Mouse (Mus musculus) brown adipose tissue, adult 24 weeks (tissue): ENCODE results near the gene AU018091. TPM values are rescaled to one million over a fixed set of nuclear protein-coding genes. Genes with fewer than 3 reads are reported as not detected.
"Not testable (repeated sequence)": the region's sequence is repeated elsewhere in the genome, so short reads cannot be mapped to it uniquely, and the experiment has no call there.

ENCODE experiments used
- H3K27ac ChIP-seq: fragments of 200-500 bp; replicated peaks from 2 replicates; pipeline ENCODE4 v1.5.1; 2012; ENCODE audit warnings: low read depth, mild to moderate bottlenecking, low read length
- H3K4me1 ChIP-seq: fragments of 200-500 bp; 2 replicates; pipeline ENCODE4 v1.6.1; 2012; ENCODE audit warnings: low read length, mixed read lengths; ENCODE audit not compliant: control insufficient read depth, insufficient read depth, insufficient read length
- H3K4me3 ChIP-seq: fragments of 200-500 bp; 2 replicates; pipeline ENCODE4 v1.5.1; 2012; ENCODE audit warnings: low read depth, mild to moderate bottlenecking, low read length, moderate library complexity; ENCODE audit not compliant: insufficient read depth
- polyA plus RNA-seq: library from polyadenylated mRNA; stranded (reverse); fragments of >200 nt; gene quantifications from 2 replicates; pipeline ENCODE4 v1.2.4, GENCODE M21; 2012; ENCODE audit not compliant: missing spikeins, insufficient read depth, insufficient read length

AU018091 gene
- polyA plus RNA-seq, 1 experiment: not detected

DNA sequence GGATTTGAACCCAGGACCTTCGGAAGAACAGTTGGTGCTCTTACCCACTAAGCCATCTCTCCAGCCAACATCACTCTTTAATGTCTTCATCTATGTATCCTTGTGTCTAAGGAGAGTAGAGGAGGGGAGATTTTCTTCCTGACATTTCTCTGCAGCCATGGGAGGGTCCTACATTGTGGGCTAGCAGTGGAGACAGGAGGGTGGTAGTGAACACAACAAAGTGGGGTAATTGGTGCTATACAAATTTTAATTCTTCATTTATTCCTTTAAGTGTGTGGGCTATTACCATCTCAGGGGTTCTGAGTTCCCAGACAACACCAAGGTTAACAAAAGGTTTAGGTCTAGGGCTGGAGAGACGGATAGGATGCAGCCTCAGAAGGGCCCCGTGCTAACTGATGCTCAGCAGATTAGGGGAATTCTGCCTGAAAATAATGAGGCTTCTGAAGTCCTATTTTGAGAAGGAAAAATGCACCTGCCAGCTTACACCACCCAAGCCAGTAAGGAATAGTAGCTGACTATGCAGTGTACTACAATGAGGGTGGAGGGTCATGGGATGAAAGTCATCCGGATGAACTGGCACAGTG lies 24.1 kb upstream of the AU018091 start:
- no peak overlapping the region for H3K27ac ChIP-seq
- H3K4me3 ChIP-seq: no peak overlapping the region
- no peaks in the 10 kb centered on the region for H3K4me1 ChIP-seq

DNA sequence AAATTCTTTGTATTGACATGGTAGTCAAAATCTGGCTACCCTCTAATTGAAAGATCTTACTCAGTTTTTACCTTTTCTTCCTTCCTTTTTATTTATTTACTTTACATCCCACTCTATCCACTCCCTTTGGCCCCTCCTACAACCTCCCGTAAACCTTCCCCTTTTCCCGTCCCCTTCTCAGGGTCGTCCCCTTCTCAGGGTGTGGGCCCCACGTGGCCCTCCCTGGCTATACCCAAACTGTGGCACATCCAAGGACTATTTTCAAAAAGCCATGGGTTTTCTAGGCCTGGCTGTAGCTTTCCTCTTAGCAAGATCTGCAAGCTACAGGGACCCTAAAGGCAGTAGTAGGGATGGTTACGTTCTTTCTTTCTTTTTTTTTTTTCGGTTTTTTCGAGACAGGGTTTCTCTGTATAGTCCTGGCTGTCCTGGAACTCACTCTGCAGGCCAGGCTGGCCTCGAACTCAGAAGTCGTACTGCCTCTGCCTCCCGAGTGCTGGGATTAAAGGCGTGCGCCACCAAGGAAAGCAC lies 23.0 kb upstream of the AU018091 start:
- no peak overlapping the region for H3K4me3 ChIP-seq
- H3K27ac ChIP-seq: no peak overlapping the region
- no peaks in the 10 kb centered on the region for H3K4me1 ChIP-seq

DNA sequence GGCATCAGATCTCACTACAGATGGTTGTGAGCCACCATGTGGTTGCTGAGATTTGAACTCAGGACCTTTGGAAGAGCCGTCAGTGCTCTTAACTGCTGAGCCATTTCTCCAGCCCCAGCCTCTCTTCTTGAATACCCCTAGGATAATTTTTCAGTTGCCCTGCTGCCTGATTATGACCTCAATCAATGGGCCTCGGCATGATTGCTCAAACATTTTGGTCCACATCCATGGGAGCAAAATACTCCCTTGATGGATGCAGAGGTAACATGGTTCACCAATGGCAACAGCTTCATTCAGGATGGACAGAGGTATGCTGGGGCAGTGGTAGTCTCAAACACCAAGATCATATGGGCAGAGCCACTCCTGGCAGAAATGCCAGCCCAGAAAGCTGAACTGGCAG lies 17.7 kb upstream of the AU018091 start:
- not testable (repeated sequence) for H3K4me3 ChIP-seq, H3K27ac ChIP-seq, H3K4me1 ChIP-seq

DNA sequence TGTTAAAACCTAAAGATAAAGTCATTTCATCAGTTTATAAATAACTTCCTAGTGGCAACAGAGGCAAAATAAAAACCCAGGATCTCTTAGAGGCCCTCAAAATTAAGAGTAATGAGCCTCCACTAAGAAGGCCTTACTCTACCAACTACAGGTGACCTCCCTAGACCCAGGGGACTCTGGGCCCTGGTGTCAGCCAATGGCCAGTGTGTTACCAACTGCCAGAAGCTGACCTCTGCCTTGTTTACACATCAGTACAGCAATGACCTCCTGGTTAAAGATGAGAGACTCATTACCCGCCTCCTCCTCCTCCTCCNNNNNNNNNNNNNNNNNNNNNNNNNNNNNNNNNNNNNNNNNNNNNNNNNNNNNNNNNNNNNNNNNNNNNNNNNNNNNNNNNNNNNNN lies 17.1 kb upstream of the AU018091 start:
- Histone ChIP-seq H3K27ac (no peak overlapping the region), H3K4me3 (no peak overlapping the region), H3K4me1 (no peaks in the 10 kb centered on the region)

DNA sequence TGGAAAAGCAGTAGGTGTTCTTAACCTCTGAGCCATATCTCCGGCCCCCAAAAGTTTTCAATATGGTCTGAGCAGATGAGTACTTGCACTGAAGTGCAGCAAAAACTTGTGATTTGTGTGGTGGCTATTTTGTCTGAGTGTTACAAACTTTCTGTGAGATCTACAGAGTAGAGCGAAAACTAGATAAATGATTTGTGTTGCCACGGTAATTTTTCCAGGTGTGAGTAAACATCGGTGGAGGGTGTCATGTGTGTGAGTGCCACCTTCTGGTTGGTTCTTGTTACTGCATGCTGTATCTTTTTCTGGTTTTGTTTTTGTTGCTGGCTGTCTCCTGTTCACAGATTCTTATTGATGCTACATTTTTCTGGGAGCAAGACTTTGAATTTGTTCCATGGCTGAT lies 15.4 kb upstream of the AU018091 start:
- Histone ChIP-seq H3K4me1 (no peaks in the 10 kb centered on the region), H3K4me3 (no peak overlapping the region), H3K27ac (no peak overlapping the region)

DNA sequence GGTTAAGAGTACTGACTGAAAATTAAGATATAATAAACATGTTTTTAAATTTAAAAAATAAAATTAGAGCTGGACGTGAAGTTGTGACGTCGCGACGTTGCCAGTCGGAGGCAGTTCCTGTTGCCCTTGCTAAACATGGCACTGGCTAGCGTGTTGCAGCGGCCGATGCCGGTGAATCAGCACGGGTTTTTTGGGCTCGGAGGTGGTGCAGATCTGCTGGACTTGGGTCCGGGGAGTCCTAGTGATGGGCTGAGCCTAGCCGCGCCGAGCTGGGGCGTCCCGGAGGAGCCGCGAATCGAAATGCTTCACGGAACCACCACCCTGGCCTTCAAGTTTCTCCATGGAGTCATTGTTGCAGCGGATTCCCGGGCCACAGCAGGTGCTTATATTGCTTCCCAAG lies 12.0 kb upstream of the AU018091 start:
- H3K4me1 ChIP-seq, H3K27ac ChIP-seq, H3K4me3 ChIP-seq: not testable (repeated sequence)

DNA sequence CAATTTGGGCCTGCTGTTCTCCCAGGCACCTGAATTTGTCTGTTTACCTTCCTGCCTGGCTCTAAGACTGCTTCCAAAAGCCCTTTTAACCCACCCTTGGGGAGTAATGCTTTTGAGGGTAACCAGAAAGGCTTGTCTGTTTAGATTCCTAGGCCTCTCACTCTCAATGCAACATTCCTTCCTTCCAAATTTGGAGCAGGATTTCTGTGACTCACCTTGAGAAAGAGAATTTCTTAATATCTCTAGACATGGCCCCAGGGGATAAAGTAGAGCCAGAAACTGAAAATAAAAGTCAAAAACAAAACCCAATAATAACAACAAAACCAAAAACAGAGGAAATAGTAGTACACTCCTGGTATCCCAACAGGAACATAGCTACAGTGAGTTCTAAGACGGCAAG lies 707 bp downstream of the AU018091 start:
- H3K27ac ChIP-seq: no peak overlapping the region
- H3K4me3 ChIP-seq: no peak overlapping the region
- no peaks in the 10 kb centered on the region for H3K4me1 ChIP-seq

DNA sequence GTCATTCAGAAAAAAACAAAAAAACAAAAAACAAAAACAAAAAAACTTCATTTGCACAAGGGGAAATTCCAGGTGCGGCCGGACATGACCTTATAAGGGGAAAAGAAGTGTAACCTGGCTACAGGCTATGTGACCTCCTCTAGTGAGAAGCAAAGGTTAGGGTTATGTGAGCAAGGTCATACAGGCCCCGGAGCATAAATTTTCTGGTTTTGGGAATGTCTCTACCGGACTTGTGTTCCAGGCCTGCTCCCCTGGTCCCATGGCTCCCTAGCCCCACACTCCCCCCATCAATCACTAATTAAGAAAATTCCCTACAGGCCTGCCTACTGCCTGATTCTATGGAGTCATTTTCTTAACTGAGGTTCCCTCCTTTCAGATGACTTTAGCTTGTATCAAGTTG lies 2.7 kb downstream of the AU018091 start:
- Histone ChIP-seq H3K27ac (no peak overlapping the region), H3K4me3 (no peak overlapping the region), H3K4me1 (no peaks in the 10 kb centered on the region)

DNA sequence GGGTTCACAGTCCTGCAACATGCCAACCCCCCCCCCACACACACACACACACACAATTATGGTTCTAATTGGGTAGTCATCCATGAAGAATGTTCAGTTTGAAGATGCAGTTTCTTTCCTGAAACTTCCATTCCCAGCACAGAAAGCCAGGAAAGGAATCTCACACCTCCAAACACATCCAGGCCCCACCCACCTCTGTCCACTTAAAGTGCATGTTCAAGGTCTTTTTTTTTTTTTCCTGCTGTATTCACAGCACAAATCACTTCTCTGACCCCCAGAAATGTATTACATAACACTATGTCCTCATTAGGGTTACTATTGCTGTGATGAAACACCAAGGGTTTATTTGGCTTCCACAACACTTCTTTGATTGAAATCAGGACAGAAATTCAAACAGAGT lies 4.0 kb downstream of the AU018091 start:
- no peak overlapping the region for H3K27ac ChIP-seq
- no peaks in the 10 kb centered on the region for H3K4me1 ChIP-seq
- H3K4me3 ChIP-seq: no peak overlapping the region

DNA sequence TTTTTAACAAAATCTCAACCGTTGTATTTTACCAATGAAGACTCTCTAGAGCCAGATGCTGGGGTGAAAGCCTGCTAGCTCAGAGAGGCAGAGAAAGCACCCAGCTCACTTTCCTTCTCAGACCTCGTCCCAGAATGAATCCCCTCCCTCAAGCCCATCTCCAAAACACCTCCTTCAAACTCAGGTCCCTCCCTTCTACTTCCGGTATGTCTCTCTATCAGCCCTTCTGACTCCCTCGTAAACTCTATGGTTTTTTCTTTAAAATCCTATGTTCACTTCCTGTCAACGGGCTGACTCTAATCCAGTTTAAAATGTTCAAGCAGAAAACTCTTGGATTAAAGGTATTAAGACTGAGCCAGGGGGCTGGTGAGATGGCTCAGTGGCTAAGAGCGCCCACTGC lies 4.6 kb downstream of the AU018091 start:
- H3K4me3 ChIP-seq: no peak overlapping the region
- H3K27ac ChIP-seq: no peak overlapping the region
- H3K4me1 ChIP-seq: no peaks in the 10 kb centered on the region

DNA sequence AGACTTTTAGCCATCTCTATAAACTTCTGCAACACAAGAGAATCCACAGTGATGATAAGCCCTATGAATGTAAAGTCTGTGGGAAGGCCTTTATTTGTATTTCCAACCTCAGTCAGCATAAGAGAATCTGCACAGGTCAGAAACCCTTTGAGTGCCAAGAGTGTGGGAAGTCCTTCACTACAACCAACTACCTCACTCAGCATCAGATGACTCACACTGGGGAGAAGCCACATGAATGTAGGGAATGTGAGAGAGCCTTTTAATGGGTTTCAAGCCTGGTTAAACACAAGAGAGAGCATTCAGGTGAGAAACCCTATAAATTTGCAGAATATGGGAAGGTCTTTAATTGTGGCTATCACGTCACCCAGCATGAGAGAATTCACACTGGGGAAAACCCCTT lies 18.6 kb downstream of the AU018091 start:
- Histone ChIP-seq H3K4me3 (no peak overlapping the region), H3K27ac (no peak overlapping the region), H3K4me1 (no peaks in the 10 kb centered on the region)

DNA sequence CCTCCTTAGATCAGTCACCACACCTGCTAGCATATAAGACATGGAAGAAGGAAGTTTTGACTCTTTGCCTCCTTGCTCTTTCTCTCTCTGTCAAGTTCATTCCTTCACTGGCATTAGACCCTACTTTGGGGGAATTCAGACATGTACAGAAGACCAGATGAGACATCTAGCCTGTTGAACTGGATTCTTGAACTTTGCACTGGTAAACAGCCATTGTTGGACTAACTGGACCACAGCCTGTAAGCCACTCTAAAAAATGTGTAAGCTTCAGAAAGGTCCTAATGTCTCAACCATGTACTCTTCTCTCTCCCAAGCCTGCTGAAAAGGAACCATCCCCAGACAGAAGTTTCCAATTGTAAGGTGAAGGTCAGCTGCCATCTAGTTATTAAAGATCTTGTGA lies 22.9 kb downstream of the AU018091 start:
- Histone ChIP-seq H3K4me1 (no peaks in the 10 kb centered on the region), H3K27ac (no peak overlapping the region), H3K4me3 (no peak overlapping the region)

DNA sequence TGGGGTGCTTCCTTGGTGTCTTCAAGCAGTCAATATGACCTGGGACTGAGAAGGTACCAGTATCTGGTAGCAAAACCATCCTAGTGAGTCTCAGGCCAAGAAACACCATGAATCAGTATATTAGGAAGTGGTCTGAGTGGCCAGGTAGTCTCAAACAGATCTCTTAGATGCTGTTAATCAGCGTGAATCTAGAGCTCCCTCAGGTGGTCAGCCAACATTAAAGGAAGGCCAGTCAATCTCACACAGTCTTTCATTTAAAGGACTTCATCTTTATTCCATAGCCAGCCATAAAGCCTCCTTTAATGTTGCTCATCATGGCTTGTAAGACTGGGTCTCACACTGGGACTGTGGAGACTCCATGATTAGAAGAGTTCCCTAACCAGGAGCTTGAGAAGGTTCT lies 25.7 kb downstream of the AU018091 start:
- Histone ChIP-seq H3K27ac (no peak overlapping the region), H3K4me3 (no peak overlapping the region), H3K4me1 (no peaks in the 10 kb centered on the region)

DNA sequence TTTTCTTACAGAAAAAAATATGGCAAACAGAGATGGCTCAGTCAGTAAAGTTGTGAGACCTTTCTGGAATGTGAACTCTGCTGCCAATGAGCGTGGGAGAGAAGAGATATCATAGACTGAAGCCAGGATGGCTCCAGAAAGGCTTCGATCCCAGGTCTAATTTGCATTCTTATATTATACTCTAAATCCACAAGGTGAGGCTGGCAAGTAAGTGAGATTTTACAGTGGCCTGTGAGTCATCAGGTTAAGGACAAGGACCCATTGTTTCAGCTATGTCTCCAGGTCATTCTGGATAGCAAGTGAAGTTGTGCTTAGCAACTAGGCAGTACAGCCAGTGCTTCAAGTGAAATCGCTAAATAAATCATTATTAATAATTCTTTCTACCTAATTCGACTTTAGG lies 33.4 kb downstream of the AU018091 start:
- Histone ChIP-seq H3K27ac (no peak overlapping the region), H3K4me1 (no peaks in the 10 kb centered on the region), H3K4me3 (no peak overlapping the region)

DNA sequence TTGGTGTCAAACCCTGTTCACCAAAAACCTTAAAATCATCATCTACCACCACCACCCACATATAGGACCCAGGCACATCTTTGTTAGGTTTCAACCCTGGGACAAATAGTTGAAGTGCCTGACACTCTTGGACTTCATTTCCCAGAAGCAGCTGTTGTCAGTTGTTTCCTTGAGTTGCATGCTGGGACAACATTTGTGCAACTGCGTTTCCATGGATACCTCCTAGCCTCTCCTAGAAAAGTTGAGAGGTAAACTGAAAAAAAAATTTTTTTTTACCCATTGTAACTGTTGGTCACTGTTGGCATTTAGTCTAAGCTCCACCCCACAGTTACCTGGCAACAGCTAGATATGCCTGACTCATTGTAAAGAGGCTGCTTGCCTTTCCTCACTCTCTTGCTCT lies 34.3 kb downstream of the AU018091 start:
- H3K4me1 ChIP-seq: no peaks in the 10 kb centered on the region
- H3K4me3 ChIP-seq: no peak overlapping the region
- H3K27ac ChIP-seq: no peak overlapping the region

DNA sequence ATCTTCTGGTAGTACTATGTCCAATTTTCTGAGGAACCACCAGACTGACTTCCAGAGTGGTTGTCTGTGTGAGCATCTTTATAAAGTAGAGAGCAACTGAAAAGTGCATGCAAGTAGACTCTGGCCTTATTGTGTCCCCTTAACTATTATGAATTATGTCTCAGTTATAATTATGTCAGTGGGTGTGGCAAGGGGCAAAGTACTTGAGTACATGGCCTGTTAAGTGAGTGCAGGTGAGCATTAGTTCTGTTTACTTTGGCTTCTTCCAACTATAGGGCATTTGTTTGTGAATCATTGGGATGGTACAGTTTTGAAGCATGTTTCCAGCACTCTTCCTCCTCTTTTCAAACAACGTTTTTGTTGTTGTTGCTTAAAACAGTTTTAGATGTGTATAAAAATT lies 38.7 kb downstream of the AU018091 start:
- Histone ChIP-seq H3K27ac (no peak overlapping the region), H3K4me1 (no peaks in the 10 kb centered on the region), H3K4me3 (no peak overlapping the region)

DNA sequence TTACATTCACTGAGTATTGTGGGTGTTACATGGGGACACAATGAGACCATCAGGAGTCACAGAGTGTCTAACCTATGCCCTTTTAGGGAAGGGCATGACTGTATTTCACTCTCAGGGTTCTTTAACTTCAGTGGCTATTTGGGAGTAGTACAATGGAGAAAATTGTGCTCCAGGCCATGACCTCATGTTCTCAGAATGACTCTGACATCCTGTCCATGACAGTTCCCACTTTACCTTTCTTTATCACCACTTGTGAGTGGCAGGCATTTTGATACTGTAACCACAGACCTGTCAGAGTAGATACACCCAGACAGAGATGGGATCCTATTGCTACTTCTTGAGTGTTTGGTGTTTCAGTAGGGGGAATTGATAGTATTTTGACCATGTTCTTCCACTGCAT lies 40.4 kb downstream of the AU018091 start:
- not testable (repeated sequence) for H3K4me3 ChIP-seq, H3K4me1 ChIP-seq, H3K27ac ChIP-seq
